Mouse (Mus musculus) liver, postnatal 0 days (tissue): ENCODE data around the gene Cdkn2b.

Experiments used
- CTCF ChIP-seq: sonication (generic); IDR thresholded peaks from 2 replicates; pipeline ENCODE4 v1.5.1; 2016; ENCODE audit warnings: antibody characterized with exemption, low read depth
- EP300 ChIP-seq: IDR thresholded peaks from 2 replicates; pipeline ENCODE4 v1.6.1; 2016; ENCODE audit warnings: antibody characterized with exemption, low read depth, mild to moderate bottlenecking

GRCm38 (mm10) chr4:89309996-89310395, 843 bp downstream of the Cdkn2b start:
- TF ChIP-seq CTCF (no peak), EP300 (no peak)
